Mouse (Mus musculus) intestine, postnatal 0 days (tissue): ENCODE data around the gene Frmd4a. TPM values are rescaled to one million over a fixed set of nuclear protein-coding genes. Genes with fewer than 3 reads are reported as not detected.

Experiments
- ATAC-seq: fragments of 200-750 bp; cut with Nextera tagmentation; 2 replicates; pipeline ENCODE4 v1.8.0; 2017; ENCODE audit warnings: mild to moderate bottlenecking, moderate TSS enrichment, moderate library complexity
- H3K27ac ChIP-seq: fragments of 300-500 bp; sonication (generic); 2 replicates; pipeline ENCODE4 v1.5.1; 2014; ENCODE audit warnings: mild to moderate bottlenecking, low read depth, low read length, moderate library complexity
- H3K27me3 ChIP-seq: fragments of 300-500 bp; sonication (generic); replicated peaks from 2 replicates; pipeline ENCODE4 v1.6.1; 2014; ENCODE audit warnings: low read length, mixed read lengths; ENCODE audit not compliant: control insufficient read depth, insufficient read depth
- H3K36me3 ChIP-seq: fragments of 300-500 bp; sonication (generic); 2 replicates; pipeline ENCODE4 v1.6.1; 2014; ENCODE audit warnings: mild to moderate bottlenecking, moderate library complexity; ENCODE audit not compliant: control insufficient read depth, insufficient read depth
- H3K4me1 ChIP-seq: fragments of 300-500 bp; sonication (generic); replicated peaks from 2 replicates; pipeline ENCODE4 v1.6.1; 2014; ENCODE audit warnings: antibody characterized with exemption, low read length, mixed read lengths; ENCODE audit not compliant: control insufficient read depth, insufficient read depth
- H3K4me2 ChIP-seq: fragments of 300-500 bp; sonication (generic); replicated peaks from 2 replicates; pipeline ENCODE4 v1.6.1; 2014; ENCODE audit warnings: low read depth, mild to moderate bottlenecking, moderate library complexity
- H3K4me3 ChIP-seq: fragments of 300-500 bp; sonication (generic); 2 replicates; pipeline ENCODE4 v1.5.1; 2014; ENCODE audit warnings: low read depth, low read length
- H3K9ac ChIP-seq: fragments of 300-500 bp; sonication (generic); 2 replicates; pipeline ENCODE4 v1.6.1; 2014; ENCODE audit warnings: mild to moderate bottlenecking, low read depth, low read length
- H3K9me3 ChIP-seq: fragments of 300-500 bp; sonication (generic); 2 replicates; pipeline ENCODE4 v1.6.1; 2016; ENCODE audit warnings: mixed run types; ENCODE audit not compliant: control insufficient read depth
- CTCF ChIP-seq: sonication (generic); IDR thresholded peaks from 2 replicates; pipeline ENCODE4 v1.5.1; 2016; ENCODE audit warnings: low read depth, mild to moderate bottlenecking, control low read depth, antibody characterized with exemption, moderate library complexity
- WGBS: fragments of 180-500 bp; shearing (Covaris S2); extraction: QIAGEN DNeasy Blood & Tissue Kit; methylation state at CpG from one replicate; pipeline ENCODE4 v1.1.7; 2014; 5-methylcytosine and 5-hydroxymethylcytosine counted together
- polyA plus RNA-seq: library from polyadenylated mRNA; unstranded; fragments of >200 nt; fragmentation: Nextera tagmentation; extraction: Ambion mirVana; gene quantifications from 2 replicates; pipeline ENCODE4 v1.2.1, GENCODE M21; 2015

Frmd4a gene
- polyA plus RNA-seq, 1 experiment from 2014 or later, result 4.5 TPM

DNA sequence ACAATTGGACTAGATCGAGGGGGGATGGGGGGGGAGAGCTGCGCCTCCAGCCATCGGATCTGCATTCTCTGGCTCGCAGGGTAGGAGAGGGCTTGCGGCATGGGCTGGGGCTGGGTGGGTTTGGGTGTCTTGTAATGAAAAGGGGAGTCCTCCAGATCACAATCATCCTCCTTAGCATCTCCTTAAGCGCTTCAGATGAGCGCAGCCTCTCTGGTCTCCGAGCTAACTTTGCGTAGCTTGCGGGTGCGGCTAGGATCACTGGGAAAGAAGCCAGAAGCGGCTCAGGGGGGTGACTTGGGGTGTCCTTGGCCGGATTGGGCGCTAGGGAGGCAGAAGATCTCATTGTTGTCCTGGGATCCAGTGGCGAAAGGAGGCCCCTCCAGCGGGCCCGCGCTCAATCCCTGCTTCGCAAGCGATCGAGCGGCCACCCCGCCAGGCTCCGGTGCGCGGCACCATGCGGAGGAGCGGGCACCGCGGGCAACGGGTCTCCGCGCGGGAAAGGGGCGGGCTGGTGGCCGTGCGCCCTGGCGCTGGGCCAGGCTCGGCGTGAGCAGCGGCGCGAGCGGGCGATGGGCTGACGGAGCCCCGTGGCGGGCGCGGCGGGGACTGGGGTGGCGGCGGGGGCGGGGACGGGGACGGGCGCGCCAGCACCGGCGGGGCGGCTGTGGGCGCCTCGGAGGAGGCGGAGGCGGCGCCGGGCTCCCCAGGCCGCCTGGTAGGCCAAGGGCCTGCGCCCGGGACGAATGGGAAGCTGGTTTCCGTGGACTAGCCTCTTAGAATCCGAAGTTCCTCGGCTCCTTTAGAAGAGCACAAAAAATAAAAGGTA is 383.5 kb downstream of the Frmd4a start:
- Histone ChIP-seq H3K9ac (peak overlapping the region; percentile 61), H3K4me3 (peak overlapping the region; percentile 65), H3K36me3 (no peaks in the 10 kb centered on the region), H3K27me3 (peaks cover 6% of the 10 kb centered on the region; the same call in 1 of the 2 replicates), H3K9me3 (no peaks in the 10 kb centered on the region), H3K4me2 (peak overlapping the region; percentile 77), H3K27ac (peak overlapping the region; percentile 66; the same call in 1 of the 2 replicates), H3K4me1 (no peaks in the 10 kb centered on the region)
- TF ChIP-seq CTCF, result no peak
- peak; percentile 63 for ATAC-seq
- 2% methylated on average over 57 of the region's 74 CpGs for WGBS

GRCm38 (mm10) chr2:4401597-4402581 is 384.4 kb downstream of the Frmd4a start:
- Histone ChIP-seq H3K36me3 (no peaks in the 10 kb centered on the region), H3K4me3 (peak overlapping the region; percentile 65), H3K27ac (peak overlapping the region; percentile 66; the same call in 1 of the 2 replicates), H3K9ac (peak overlapping the region; percentile 61; the same call in 1 of the 2 replicates), H3K4me2 (peak overlapping the region; percentile 77), H3K9me3 (no peaks in the 10 kb centered on the region), H3K4me1 (no peaks in the 10 kb centered on the region), H3K27me3 (peaks cover 6% of the 10 kb centered on the region; the same call in 1 of the 2 replicates)
- ATAC-seq, result no peak
- no peak for TF ChIP-seq CTCF
- 6% methylated on average over 28 of the region's 28 CpGs for WGBS

DNA sequence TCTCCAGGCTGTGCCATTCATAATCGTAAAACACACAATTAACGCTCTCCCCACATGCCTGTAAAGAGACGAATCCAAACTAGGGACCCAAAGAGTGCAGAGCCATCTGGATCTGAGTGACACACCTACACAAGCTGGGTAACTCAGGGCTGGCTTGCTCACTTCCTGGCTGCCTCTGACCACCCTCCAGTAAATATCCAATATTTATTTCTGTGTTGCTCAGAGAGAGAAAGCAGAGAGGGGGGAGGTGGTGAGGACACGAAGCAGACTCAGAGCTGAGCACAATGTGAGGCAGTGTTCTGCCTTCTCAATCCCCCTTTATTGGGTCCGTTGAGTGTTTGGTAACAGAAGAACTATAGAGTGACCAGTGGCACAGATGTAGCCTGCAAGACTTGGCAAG is 389.5 kb downstream of the Frmd4a start:
- no peak overlapping the region for H3K27ac ChIP-seq
- no peak for TF ChIP-seq CTCF
- H3K9me3 ChIP-seq, result no peaks in the 10 kb centered on the region
- 54% methylated on average over 5 of the region's 5 CpGs for WGBS
- H3K36me3 ChIP-seq, result no peaks in the 10 kb centered on the region
- no peak overlapping the region for H3K4me2 ChIP-seq
- no peak for ATAC-seq
- no peak overlapping the region for H3K9ac ChIP-seq
- no peak overlapping the region for H3K4me3 ChIP-seq
- peaks cover 6% of the 10 kb centered on the region; the same call in 1 of the 2 replicates for H3K27me3 ChIP-seq
- no peaks in the 10 kb centered on the region for H3K4me1 ChIP-seq

- no peaks in the 10 kb centered on the region for H3K27me3 ChIP-seq
- H3K4me2 ChIP-seq, result no peak overlapping the region
- no peaks in the 10 kb centered on the region for H3K4me1 ChIP-seq
- no peaks in the 10 kb centered on the region for H3K9me3 ChIP-seq
- no peak for ATAC-seq
- TF ChIP-seq CTCF, result no peak
- WGBS, result 66% methylated on average over 8 of the region's 8 CpGs
- H3K36me3 ChIP-seq, result no peaks in the 10 kb centered on the region
- H3K9ac ChIP-seq, result no peak overlapping the region
- no peak overlapping the region for H3K27ac ChIP-seq
- no peak overlapping the region for H3K4me3 ChIP-seq
Measured at GRCm38 (mm10) chr2:4409810-4410433, 392.4 kb downstream of the Frmd4a start.

- Histone ChIP-seq H3K4me1 (no peaks in the 10 kb centered on the region), H3K36me3 (no peaks in the 10 kb centered on the region), H3K4me3 (no peak overlapping the region), H3K4me2 (no peak overlapping the region), H3K9ac (no peak overlapping the region), H3K9me3 (no peaks in the 10 kb centered on the region), H3K27ac (no peak overlapping the region), H3K27me3 (no peaks in the 10 kb centered on the region)
- no peak for ATAC-seq
- no peak for TF ChIP-seq CTCF
- WGBS, result 48% methylated on average over 5 of the region's 5 CpGs
Measured at GRCm38 (mm10) chr2:4412870-4413595, 395.5 kb downstream of the Frmd4a start.
